Mouse (Mus musculus) liver, adult 10 weeks (tissue): ENCODE data around the gene Vmn2r40. TPM values are rescaled to one million over a fixed set of nuclear protein-coding genes. Genes with fewer than 3 reads are reported as not detected.

Experiments used
- polyA plus RNA-seq: library from polyadenylated mRNA; stranded (reverse); fragments of 350-450 nt; fragmentation: Illumina TruSeq; extraction: RNeasy Lipid Tissue Mini Kit (QIAGEN cat#74804); gene quantifications from one replicate; pipeline ENCODE4 v1.2.3, GENCODE M21; 2014; ENCODE audit warnings: low read depth, low replicate concordance

Gene Vmn2r40
- not detected for polyA plus RNA-seq

GRCm38 (mm10) chr7:8931335-8931734, at the start of gene Vmn2r40:
TSS of gene Vmn2r40 (minus strand) at chr7:8931435.

Other genes starting within 250 kb of the Vmn2r40 start
- not detected for gene Vmn2r39, start 99.4 kb upstream of the Vmn2r40 start, polyA plus RNA-seq
- not detected for gene Vmn2r38, start 166.4 kb upstream of the Vmn2r40 start, polyA plus RNA-seq